In the genomic region with DNA sequence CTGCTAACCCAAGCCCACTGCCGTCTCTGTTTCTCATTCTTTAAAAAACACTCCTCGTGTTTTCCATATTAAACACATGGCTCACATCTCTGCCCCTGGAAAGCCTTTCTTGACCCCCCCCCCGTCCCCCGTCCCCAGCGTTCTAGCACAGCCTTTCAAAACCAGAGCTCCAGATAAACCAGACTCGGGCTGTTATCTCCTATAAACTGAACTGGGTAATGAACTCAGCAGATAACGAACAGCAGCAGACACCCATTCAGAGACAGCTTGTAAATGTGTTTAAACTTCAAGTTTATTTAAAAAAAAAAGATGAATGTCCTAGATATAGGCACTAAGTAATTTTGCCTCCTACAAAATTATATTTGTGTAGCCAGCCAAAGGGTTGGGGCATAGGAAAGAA, we compare ENCODE assay signal across 20 mouse cellular contexts. TPM values are rescaled to one million over a fixed set of nuclear protein-coding genes. Genes with fewer than 3 reads are reported as not detected.
"Had no signal": no experiment of that assay in that cellular context is flagged by ENCODE, and none has a peak within 500 bp of the region (broad histone marks: within the 10 kb centered on the region; RNA-seq: fewer than 3 reads in every experiment).

No protein-coding gene starts in this region.

- H3K4me3 ChIP-seq: layer of hippocampus, adult 2 months; limb, embryonic 13.5 days; midbrain, embryonic 10.5 days; midbrain, embryonic 15.5 days; neural tube, embryonic 13.5 days had no signal

- DNase-seq: kidney, adult 11 months; kidney, adult 9 months; kidney, postnatal 4 days; lung, adult 18-20 months; lung, postnatal 10 days; right cerebral cortex, postnatal 14 days; thymus, postnatal 4 days had no signal

- H3K9ac ChIP-seq: limb, embryonic 13.5 days; midbrain, embryonic 15.5 days; neural tube, embryonic 13.5 days had no signal

- ATAC-seq: hindbrain, postnatal 0 days; midbrain, embryonic 15.5 days had no signal

- H3K36me3 ChIP-seq: limb, embryonic 13.5 days; midbrain, embryonic 10.5 days; midbrain, embryonic 15.5 days; neural tube, embryonic 13.5 days had no signal

- H3K27ac ChIP-seq: hindbrain, postnatal 0 days; kidney, postnatal 0 days; layer of hippocampus, adult 2 months; limb, embryonic 13.5 days; macrophage; midbrain, embryonic 10.5 days; midbrain, embryonic 15.5 days; neural tube, embryonic 13.5 days; stomach, postnatal 0 days had no signal

- H3K4me2 ChIP-seq: limb, embryonic 13.5 days; midbrain, embryonic 15.5 days; neural tube, embryonic 13.5 days had no signal

- H3K27me3 ChIP-seq: midbrain, embryonic 15.5 days; neural tube, embryonic 13.5 days had no signal

- H3K4me1 ChIP-seq: limb, embryonic 13.5 days; midbrain, embryonic 10.5 days; midbrain, embryonic 15.5 days; neural tube, embryonic 13.5 days had no signal

- H3K9me3 ChIP-seq: limb, embryonic 13.5 days; midbrain, embryonic 10.5 days; midbrain, embryonic 15.5 days; neural tube, embryonic 13.5 days had no signal

RNA-seq across cellular contexts. Expression of gene S100z, which starts 3.4 kb away (rescaled TPM):
- total RNA-seq: hindbrain, postnatal 0 days; layer of hippocampus, adult 2 months; layer of hippocampus, postnatal 10 days; left cerebral cortex, postnatal 36 days had no signal
- polyA plus RNA-seq: hindbrain, postnatal 0 days; intestine, embryonic 14.5 days; kidney, postnatal 0 days; limb, embryonic 13.5 days; macrophage; midbrain, embryonic 10.5 days; midbrain, embryonic 15.5 days; neural tube, embryonic 13.5 days; small intestine, adult 2 months had no signal

RNA-seq across cellular contexts. Expression of gene Crhbp, which starts 30.4 kb away (rescaled TPM):
- polyA plus RNA-seq: macrophage; small intestine, adult 2 months had no signal

RNA-seq across cellular contexts. Expression of gene F2rl1, which starts 49.9 kb away (rescaled TPM):
- polyA plus RNA-seq: hindbrain, postnatal 0 days; macrophage; neural tube, embryonic 13.5 days had no signal
